Mouse (Mus musculus) kidney, adult 18-20 months (tissue): ENCODE data around the gene Phip.

Source experiments
- DNase-seq: peaks from one replicate; pipeline ENCODE4 v3.0.0; 2021

The Phip gene

DNA sequence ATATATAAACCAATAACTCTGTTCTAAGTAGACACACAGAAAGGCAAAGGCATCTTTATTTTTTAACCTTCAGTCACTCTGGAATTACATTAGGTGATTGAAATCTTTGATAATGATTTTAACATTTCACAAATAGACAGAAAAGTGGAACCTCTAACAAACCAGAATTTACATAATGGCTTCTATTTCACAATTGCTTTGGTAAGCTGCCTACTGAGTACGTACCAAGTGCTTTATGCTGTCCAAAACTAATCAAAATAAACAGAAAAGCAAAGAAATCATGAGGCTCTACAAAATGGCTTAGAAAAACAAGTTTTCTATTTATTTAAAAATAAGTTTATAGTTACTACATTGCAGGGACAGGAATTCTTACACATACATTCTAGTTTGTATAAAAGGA, 109.2 kb downstream of the Phip start:
- no peak for DNase-seq

DNA sequence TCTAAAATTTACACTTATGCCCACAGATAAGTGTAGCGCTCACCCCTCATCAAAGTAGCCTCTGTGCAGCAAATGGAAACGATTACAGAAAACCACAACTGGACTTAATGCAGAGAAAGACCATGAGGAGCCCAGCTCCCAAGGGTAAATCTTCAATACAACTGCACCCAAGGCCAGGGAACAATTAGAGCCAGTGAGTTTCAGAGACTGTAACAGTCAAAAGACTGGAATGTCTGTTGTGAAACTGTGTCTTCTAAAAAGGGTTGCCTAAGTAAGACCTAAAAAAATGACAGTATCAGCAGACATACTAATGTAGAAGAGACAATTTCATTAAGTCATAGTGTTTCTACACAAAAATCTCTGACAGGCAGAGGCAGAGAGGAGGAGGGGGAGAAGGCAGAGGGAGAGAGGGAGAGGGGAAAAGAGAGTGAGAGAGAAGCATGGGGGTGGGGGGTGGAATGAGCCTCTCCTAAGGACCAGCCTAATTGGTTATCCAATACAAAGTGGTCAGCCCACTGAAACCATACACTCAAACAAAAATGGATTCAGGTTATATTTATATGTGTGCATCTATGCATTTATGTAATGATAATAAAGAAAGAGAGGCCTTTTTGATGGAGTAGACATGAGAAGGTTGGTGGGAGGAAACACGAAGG, 113.4 kb downstream of the Phip start:
- DNase-seq: no peak

- no peak for DNase-seq
These were observed 114.0 kb downstream of the Phip start for GRCm38 (mm10) chr9:82861316-82861715.

DNA sequence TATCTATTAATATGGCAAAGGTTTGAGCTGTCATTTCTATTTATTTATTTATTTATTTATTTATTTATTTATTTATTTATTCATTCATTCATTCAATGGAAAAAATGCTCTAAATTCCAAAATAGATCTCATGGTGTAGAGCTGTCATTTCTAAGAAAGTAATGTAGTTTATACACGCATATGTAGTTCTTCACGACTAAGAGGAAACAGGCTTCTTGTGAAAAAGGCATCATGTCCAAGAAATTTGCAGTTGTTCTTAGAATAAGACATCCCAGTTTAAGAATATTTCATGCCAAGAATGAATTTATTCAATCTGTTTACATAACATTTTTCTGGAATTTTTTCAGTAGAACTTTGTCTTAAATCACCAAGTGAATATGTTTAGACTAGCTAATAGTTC, 114.5 kb downstream of the Phip start:
- no peak for DNase-seq

GRCm38 (mm10) chr9:82856241-82856640, 119.1 kb downstream of the Phip start:
- DNase-seq: no peak

DNA sequence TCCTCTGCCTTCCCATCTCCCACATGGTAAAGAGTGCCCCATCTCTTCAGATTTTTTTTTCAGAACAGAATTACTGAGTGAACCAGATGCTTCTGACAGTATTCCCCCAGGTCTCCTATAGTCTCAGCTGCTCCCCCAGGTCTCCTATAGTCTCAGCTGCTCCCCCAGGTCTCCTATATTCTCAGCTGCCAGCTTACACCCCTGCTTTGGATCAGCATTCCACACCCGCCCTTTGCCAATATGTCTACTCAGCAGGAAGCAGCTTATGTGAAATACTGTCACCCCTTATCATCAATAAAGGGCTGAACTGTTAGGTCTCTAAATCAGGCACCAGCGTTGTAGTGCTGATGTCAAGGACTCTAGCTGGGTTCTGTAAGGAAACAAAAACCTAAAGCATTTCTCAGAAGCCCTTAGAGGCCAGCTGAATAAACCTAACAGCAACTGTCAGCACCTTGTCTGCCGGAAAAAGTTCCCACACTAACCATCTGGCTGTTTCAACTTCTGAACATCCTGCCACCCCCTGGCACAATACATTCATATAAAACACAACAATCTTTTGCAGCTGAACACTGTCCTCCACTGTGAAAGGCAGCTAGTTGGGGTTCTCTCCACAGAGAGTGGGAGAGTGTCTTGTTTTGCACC, 120.2 kb downstream of the Phip start:
- no peak for DNase-seq

GRCm38 (mm10) chr9:82854040-82854439, 121.3 kb downstream of the Phip start:
- DNase-seq: no peak

GRCm38 (mm10) chr9:82842671-82843070, 132.6 kb downstream of the Phip start:
- DNase-seq: no peak

DNA sequence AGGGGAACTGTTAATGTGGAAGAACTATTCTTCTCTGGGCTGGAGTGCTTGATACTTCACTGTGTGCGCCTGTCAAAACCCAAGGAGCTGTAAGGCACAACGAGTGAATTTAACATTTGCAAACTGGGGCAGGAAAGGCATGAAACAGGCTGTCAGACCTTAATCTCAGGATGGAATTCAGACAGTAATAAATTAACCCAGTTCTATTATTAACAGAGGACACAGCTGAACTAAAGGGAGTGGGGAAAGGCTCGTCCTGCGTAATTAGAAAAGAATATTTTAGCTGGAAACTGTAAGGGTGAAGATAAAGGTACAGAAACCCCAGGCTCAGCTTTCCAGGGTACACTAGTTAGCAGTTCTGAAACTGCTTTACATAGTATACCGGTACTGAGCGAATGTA, 139.4 kb downstream of the Phip start:
- no peak for DNase-seq

DNA sequence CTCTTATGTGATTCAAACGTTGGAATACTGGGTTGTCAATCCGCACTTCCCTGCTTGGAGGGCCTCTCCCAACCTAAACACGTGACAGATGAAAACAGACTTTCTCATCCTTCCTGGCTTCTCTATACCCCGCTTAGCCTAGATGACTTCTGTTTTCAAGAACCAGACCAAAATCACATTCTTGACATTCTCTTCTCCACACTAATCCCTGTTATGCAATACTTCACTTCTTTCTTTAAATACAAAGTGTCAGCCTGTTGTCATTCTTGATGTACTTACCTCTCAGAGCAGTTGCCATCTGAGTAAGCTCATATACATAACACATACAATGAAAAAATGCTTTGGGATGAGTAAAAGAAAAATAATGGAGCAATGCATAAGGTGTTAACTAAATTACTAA, 143.4 kb downstream of the Phip start:
- DNase-seq: no peak

GRCm38 (mm10) chr9:82829693-82830430, 145.5 kb downstream of the Phip start:
- peak; percentile 88 for DNase-seq

DNA sequence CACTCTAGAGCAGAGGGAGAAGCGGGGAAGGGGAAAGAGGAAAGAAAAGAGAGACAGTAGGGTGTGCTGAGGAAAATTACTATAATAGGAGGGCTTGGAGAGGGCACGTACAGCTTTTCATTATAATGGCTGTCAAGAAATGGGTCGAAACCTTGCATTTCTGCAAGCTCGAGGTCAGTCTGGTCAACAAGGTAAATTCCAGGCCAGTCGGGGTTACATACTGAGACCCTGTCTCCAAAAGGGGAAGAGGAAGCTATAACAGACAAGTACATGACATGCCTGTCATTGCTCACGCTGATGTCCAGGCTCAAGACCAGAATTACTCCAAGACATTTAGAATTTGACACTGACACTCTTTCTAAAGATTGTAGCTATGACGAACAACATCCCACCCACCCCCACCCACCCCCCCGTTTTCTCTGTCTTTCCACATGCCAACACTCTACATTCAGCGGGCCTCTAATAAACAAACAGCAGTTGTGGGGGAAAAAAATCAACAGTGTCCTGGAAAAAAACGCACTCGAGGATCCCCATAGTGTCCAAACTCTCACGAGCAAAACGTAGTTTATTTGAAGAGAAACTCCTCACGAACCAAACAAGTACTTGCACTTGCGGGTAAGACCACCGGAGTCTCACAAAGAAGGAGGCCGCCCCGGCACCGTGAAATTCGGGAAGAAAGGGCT, 146.2 kb downstream of the Phip start, which contains the start of gene Irak1bp1:
TSS of gene Irak1bp1 (plus strand) at position 534 of the 683 bp plus-strand sequence.
- DNase-seq: no peak

DNA sequence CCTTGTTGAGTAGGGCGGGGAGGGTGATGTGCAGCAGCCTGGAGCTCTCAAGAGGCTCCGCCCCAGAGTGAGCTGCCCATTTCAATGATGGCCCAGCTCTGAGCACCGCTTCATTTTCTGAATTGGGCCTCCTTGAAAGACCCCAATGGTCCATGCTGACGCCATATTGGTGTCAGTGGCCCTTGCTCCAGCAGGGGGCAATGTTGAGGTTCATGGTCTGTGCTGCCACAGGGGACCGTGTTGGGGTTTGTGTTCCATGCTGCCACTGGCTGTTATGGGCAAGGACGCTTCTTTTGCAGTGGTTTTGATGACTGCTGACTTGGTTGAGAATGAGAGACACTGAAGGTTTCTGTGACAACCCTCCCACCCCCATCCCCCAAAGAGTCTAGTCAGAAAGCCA, 148.9 kb downstream of the Phip start:
- no peak for DNase-seq
